11 mouse cellular contexts compared by ENCODE assay signal in genomic region chr16:32524244-32524615, GRCm38 (mm10). TPM values are rescaled to one million over a fixed set of nuclear protein-coding genes. Genes with fewer than 3 reads are reported as not detected.
DNase-seq lines count a peak whose midpoint lies in the region; ATAC-seq and TF ChIP-seq lines count a peak whose summit lies in the region.
"Had no signal": no experiment of that assay in that cellular context is flagged by ENCODE, and none has a peak within 500 bp of the region (broad histone marks: within the 10 kb centered on the region; RNA-seq: fewer than 3 reads in every experiment).

No protein-coding gene starts in this region.

- H3K27me3 ChIP-seq in liver, embryonic 12.5 days (replicated peaks): no peaks in the 10 kb centered on the region
- no peaks in the 10 kb centered on the region for H3K27me3 ChIP-seq in liver, embryonic 11.5 days (replicated peaks; ENCODE audit: control insufficient read depth, insufficient read depth, low read length)
- H3K27me3 ChIP-seq in hindbrain, embryonic 15.5 days: no peaks in the 10 kb centered on the region
- H3K27me3 ChIP-seq in neural tube, embryonic 15.5 days (replicated peaks): no peaks in the 10 kb centered on the region
- no peaks in the 10 kb centered on the region for H3K27me3 ChIP-seq in cerebellum, adult 2 months (ENCODE audit: control insufficient read depth, insufficient read depth, low read length)

- no peak for ATAC-seq in liver, embryonic 12.5 days
- no peak for ATAC-seq in liver, embryonic 11.5 days (replicated peaks; ENCODE audit: low FRiP score)
- ATAC-seq in hindbrain, embryonic 15.5 days (ENCODE audit: low FRiP score, low read depth): peak; percentile 65; the same call in 1 of the 2 replicates
- ATAC-seq in neural tube, embryonic 15.5 days (ENCODE audit: low FRiP score): no peak
- ATAC-seq in frontal cortex, adult (ENCODE audit: low TSS enrichment): no peak

- WGBS in liver, embryonic 12.5 days (ENCODE audit: insufficient replicate concordance): 83% methylated on average over 5 of the region's 5 CpGs
- 85% methylated on average over 5 of the region's 5 CpGs for WGBS in liver, embryonic 11.5 days
- WGBS in bone marrow, adult 2 months: 77% methylated on average over 5 of the region's 5 CpGs
- 38% methylated on average over 5 of the region's 5 CpGs for WGBS in hindbrain, embryonic 15.5 days
- WGBS in neural tube, embryonic 15.5 days: 22% methylated on average over 5 of the region's 5 CpGs
- WGBS in cerebellum, adult 2 months: 36% methylated on average over 5 of the region's 5 CpGs

- no peaks in the 10 kb centered on the region for H3K9me3 ChIP-seq in liver, embryonic 12.5 days (replicated peaks)
- H3K9me3 ChIP-seq in liver, embryonic 11.5 days (ENCODE audit: control insufficient read depth, low read length): no peaks in the 10 kb centered on the region
- no peaks in the 10 kb centered on the region for H3K9me3 ChIP-seq in hindbrain, embryonic 15.5 days
- H3K9me3 ChIP-seq in neural tube, embryonic 15.5 days (replicated peaks): no peaks in the 10 kb centered on the region
- H3K9me3 ChIP-seq: G1E had no signal

- H3K4me3 ChIP-seq in liver, embryonic 12.5 days: no peak overlapping the region
- no peak overlapping the region for H3K4me3 ChIP-seq in liver, embryonic 11.5 days (ENCODE audit: low read depth, low read length)
- H3K4me3 ChIP-seq in bone marrow, adult 2 months (replicated peaks; ENCODE audit: control insufficient read depth, low read depth, low read length): no peak overlapping the region
- no peak overlapping the region for H3K4me3 ChIP-seq in hindbrain, embryonic 15.5 days
- H3K4me3 ChIP-seq in neural tube, embryonic 15.5 days (replicated peaks): no peak overlapping the region
- H3K4me3 ChIP-seq in cerebellum, adult 2 months (replicated peaks; ENCODE audit: insufficient read depth, low read depth, low read length): no peak overlapping the region

- peaks cover 53% of the 10 kb centered on the region for H3K4me1 ChIP-seq in liver, embryonic 12.5 days
- peaks cover 21% of the 10 kb centered on the region for H3K4me1 ChIP-seq in liver, embryonic 11.5 days (replicated peaks; ENCODE audit: control insufficient read depth, insufficient read depth, low read length)
- H3K4me1 ChIP-seq in bone marrow, adult 2 months (ENCODE audit: control insufficient read depth, insufficient read depth, low read length): peaks cover 10% of the 10 kb centered on the region
- H3K4me1 ChIP-seq in hindbrain, embryonic 15.5 days (replicated peaks): peaks cover 14% of the 10 kb centered on the region
- peaks cover 13% of the 10 kb centered on the region for H3K4me1 ChIP-seq in neural tube, embryonic 15.5 days
- no peaks in the 10 kb centered on the region for H3K4me1 ChIP-seq in cerebellum, adult 2 months (ENCODE audit: control insufficient read depth, insufficient read depth, low read length)

- no peaks in the 10 kb centered on the region for H3K36me3 ChIP-seq in liver, embryonic 12.5 days
- no peaks in the 10 kb centered on the region for H3K36me3 ChIP-seq in liver, embryonic 11.5 days (ENCODE audit: control insufficient read depth, insufficient read depth, low read length)
- no peaks in the 10 kb centered on the region for H3K36me3 ChIP-seq in hindbrain, embryonic 15.5 days
- H3K36me3 ChIP-seq in neural tube, embryonic 15.5 days: no peaks in the 10 kb centered on the region
- H3K36me3 ChIP-seq: G1E had no signal

- TF ChIP-seq CTCF in bone marrow, adult 2 months (IDR thresholded peaks at IDR 0.05; ENCODE audit: control insufficient read depth, insufficient read depth, low read length): no peak
- TF ChIP-seq CTCF in cerebellum, adult 2 months (IDR thresholded peaks at IDR 0.05; ENCODE audit: borderline replicate concordance, insufficient read depth, low read depth, low read length): no peak

- DNase-seq in liver, embryonic 11.5 days (ENCODE audit: low spot score): no peak
- no peak for DNase-seq in urinary bladder, postnatal 25 days (ENCODE audit: low spot score)
- DNase-seq in cerebellum, adult 2 months: no peak
- DNase-seq: cerebellum, adult 8-10 months had no signal

- H3K27ac ChIP-seq in liver, embryonic 12.5 days: peak overlapping the region; percentile 31
- no peak overlapping the region for H3K27ac ChIP-seq in liver, embryonic 11.5 days (ENCODE audit: low read depth, low read length)
- peak overlapping the region; percentile 26 for H3K27ac ChIP-seq in bone marrow, adult 2 months (ENCODE audit: control insufficient read depth, insufficient read depth, low read depth, low read length, poor library complexity)
- H3K27ac ChIP-seq in hindbrain, embryonic 15.5 days (replicated peaks): peak overlapping the region; percentile 40
- H3K27ac ChIP-seq in neural tube, embryonic 15.5 days (replicated peaks): peak overlapping the region; percentile 45; the same call in 1 of the 2 replicates
- no peak overlapping the region for H3K27ac ChIP-seq in cerebellum, adult 2 months (ENCODE audit: insufficient read depth, low read length)

- no peak for TF ChIP-seq POLR2A in bone marrow, adult 2 months (IDR thresholded peaks at IDR 0.05; ENCODE audit: borderline replicate concordance, control insufficient read depth, low read depth, low read length)
- no peak for TF ChIP-seq POLR2A in cerebellum, adult 2 months (IDR thresholded peaks at IDR 0.05; ENCODE audit: borderline replicate concordance, insufficient read depth, low read length)

- no peak overlapping the region for H3K9ac ChIP-seq in liver, embryonic 12.5 days
- H3K9ac ChIP-seq in liver, embryonic 11.5 days (ENCODE audit: low read depth, low read length): no peak overlapping the region
- no peak overlapping the region for H3K9ac ChIP-seq in hindbrain, embryonic 15.5 days
- no peak overlapping the region for H3K9ac ChIP-seq in neural tube, embryonic 15.5 days (replicated peaks)

- H3K4me2 ChIP-seq in liver, embryonic 12.5 days: no peak overlapping the region
- H3K4me2 ChIP-seq in liver, embryonic 11.5 days: no peak overlapping the region
- H3K4me2 ChIP-seq in hindbrain, embryonic 15.5 days: 0 out of 2 replicates have a peak overlapping the region, but pooled peaks have one; percentile 3
- no peak overlapping the region for H3K4me2 ChIP-seq in neural tube, embryonic 15.5 days

RNA-seq across cellular contexts. Expression of gene Zdhhc19, which starts 28.2 kb away (rescaled TPM):
- polyA plus RNA-seq in liver, embryonic 12.5 days (2016; fragmentation: Nextera tagmentation; extraction: Ambion mirVana): not detected in 2 replicates
- not detected in 2 replicates for polyA plus RNA-seq in liver, embryonic 11.5 days (2014; fragmentation: Nextera tagmentation; extraction: Ambion mirVana)
- not detected in 2 replicates for polyA plus RNA-seq in bone marrow, adult 2 months (2011; ENCODE audit: insufficient read depth, insufficient read length, low replicate concordance, missing spikeins)
- polyA plus RNA-seq in hindbrain, embryonic 15.5 days (2015; fragmentation: Nextera tagmentation; extraction: Ambion mirVana): 0.22 and 0.24 TPM in 2 replicates
- 0.20 TPM in 1 of 2 replicates, not detected in the other for polyA plus RNA-seq in neural tube, embryonic 15.5 days (2015; fragmentation: Nextera tagmentation; extraction: Ambion mirVana)
- not detected in 2 replicates for polyA plus RNA-seq in cerebellum, adult 2 months (2012; rRNA removed)
- polyA plus RNA-seq: G1E; thymus, postnatal 0 days had no signal

RNA-seq across cellular contexts. Expression of gene Slc51a, which starts 36.6 kb away (rescaled TPM):
- polyA plus RNA-seq in liver, embryonic 12.5 days (2016; fragmentation: Nextera tagmentation; extraction: Ambion mirVana): 0.57 and 0.66 TPM in 2 replicates
- polyA plus RNA-seq in liver, embryonic 11.5 days (2014; fragmentation: Nextera tagmentation; extraction: Ambion mirVana): 1.3 TPM in 2 replicates
- not detected in 2 replicates for polyA plus RNA-seq in bone marrow, adult 2 months (2011; ENCODE audit: insufficient read depth, insufficient read length, low replicate concordance, missing spikeins)
- polyA plus RNA-seq in hindbrain, embryonic 15.5 days (2015; fragmentation: Nextera tagmentation; extraction: Ambion mirVana): 0.16 and 0.30 TPM in 2 replicates
- 0.13 and 7.8 TPM in 2 replicates for polyA plus RNA-seq in neural tube, embryonic 15.5 days (2015; fragmentation: Nextera tagmentation; extraction: Ambion mirVana)
- polyA plus RNA-seq in cerebellum, adult 2 months (2012; rRNA removed): 0.03 and 0.05 TPM in 2 replicates
- polyA plus RNA-seq: G1E had no signal

Comparison
In these comparisons a context has a peak if more than half of its experiments do, and no peak if none do; other contexts are left out.
1. H3K27ac ChIP-seq: peak in liver, embryonic 12.5 days (single experiment), bone marrow, adult 2 months (single experiment), hindbrain, embryonic 15.5 days (single experiment) and neural tube, embryonic 15.5 days (single experiment); none in liver, embryonic 11.5 days (single experiment) and cerebellum, adult 2 months (single experiment).